Mouse (Mus musculus) mouse trophoblast stem cell (cell line): ENCODE measurements around the gene Il33.

ENCODE experiments used
- in situ Hi-C, 2 experiments: fragments of 300-500 bp; cut with MseI, MboI; formaldehyde crosslinking; loops; 2 replicates in 1 of 2; 3 replicates in 1 of 2; pipeline ENCODE4 v1.15.1; 2025

The Il33 gene

DNA sequence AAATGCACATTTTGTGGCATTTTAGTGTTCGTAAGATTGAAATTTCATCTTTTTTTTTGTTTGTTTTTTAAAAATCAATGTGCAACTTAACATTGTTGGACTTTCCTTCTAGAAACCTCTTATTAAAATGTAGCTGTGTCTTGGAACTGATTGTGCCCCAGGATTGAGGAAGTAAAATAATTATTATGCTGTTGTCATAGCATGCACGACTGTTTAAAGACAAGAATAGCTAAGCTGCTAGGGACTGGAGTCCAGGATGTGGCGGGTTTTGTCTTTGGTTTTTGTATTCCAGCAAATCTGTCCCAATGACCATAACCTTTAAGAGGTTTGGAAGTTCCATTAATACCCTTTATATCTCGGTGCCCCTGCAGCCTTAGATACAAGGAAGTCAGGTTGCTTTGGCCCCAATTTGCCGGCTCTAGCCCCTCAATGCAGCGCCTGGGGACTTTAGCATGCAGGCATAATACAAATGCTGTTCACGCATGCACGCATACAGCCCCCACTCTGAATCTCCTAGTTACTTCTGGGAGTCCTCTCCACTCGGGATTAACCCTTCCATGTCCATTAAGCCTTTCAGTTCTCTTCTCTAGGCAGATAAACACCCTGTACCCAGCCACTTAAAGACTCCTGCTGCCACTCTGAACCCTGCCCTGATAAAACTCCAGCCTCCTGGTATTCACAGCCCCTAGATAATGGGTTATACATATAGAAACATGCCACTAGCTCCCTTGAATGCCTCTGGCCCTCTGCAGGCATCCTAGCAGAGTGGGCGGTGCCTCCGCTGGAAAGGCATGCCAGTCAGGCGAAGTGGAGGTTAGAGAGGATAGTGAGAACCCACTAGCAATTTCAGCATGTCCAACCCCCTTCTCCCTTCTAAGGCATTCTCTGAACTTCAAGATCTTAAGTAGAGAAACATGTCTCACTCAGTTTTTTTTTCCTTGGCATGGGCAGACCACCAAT is 75.8 kb downstream of the Il33 start:
- in situ Hi-C loops, result no loop called here

DNA sequence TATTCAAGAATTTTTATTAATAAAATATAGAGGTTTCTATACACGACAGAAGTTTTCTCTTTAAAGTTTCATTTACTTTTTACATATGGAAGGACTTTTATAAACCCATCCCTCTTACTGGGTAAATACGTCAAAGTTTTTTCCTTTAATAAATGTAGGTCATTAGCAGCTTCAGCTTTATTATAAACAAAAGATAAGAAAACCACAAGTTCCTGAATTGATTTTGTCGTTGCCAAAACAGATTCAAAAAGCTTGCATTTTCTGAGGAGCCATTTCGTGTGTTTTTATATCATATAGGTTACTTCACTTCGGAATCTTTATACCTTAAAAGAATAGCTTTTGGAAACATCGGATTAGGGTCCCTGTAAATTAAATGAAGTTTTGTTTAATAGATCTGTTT is 76.6 kb downstream of the Il33 start:
- in situ Hi-C loops, result no loop called here

DNA sequence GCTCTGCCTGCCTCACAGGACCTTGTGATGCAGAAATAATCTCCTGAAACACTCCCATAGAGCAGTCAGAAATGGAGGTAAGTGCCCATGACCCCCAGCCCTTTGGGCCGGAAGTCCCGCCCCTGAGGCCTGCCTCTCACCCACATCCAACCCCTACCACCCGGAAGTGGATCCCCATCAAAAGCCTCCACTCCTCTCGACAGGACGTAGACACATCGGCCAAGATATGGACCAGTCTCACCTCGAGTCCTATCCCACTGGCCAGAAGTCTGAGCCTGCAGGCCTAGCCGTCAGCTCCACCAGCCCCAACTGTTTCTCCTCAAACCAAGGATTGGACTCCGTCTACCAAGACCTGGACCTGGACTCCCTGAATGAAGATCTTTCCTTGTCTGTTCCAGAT is 78.7 kb downstream of the Il33 start, which contains the start of gene Trpd52l3:
Trpd52l3 (plus strand) TSS at position 170 of the 400 bp plus-strand sequence.
- in situ Hi-C loops, result no loop called here

DNA sequence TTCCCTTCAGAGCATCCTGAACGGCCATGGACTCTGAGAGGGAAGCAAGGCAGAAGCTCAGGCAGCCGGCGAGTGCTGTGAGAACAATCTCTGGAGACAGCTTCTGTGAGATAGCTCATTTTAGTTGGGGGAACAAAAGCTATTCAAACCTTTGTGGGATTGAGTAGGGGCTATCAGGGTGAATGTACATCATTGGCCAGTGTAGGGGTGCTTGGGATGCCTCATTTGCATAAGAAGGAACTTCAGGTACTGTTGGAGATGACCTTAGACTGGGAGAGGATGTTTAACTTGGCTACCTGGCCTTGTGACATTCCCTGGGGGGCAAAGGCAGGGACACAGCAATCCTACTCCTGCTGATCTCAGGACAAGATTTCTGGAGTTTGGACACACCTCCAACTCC is 81.5 kb downstream of the Il33 start:
- in situ Hi-C loops, result no loop called here
